Mouse (Mus musculus) kidney, adult 9 months (tissue): Measurements from ENCODE around the gene Zc3h12d.
A peak's percentile ranks its signal among the peaks of the same experiment; 100 is the strongest.

ENCODE experiments used
- DNase-seq: peaks from one replicate; pipeline ENCODE4 v3.0.0; 2022

Zc3h12d gene

GRCm38 (mm10) chr10:7832171-7832676 is at the start of gene Zc3h12d:
Gene Zc3h12d, plus strand, starts transcription at chr10:7832470.
- peak; percentile 84 for DNase-seq

DNA sequence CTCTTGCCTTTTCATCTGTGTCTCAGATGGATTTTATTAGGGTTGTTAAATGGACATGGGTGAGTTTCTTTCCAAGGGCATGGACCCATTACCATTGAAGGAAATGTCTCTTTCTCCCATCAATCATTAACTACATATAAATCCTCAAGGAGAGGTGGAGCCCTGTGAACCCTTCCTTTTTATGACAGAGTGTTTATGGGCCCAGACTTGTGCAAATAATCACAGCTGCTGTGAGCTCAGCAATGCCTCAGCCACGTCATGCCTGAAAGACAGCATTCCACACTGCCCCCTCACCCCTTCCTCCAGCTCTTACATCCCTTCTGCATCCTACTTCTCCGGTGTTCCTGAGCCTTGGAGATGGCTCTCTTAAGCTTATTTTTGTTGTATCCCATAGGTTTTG is 45.0 kb upstream of the Zc3h12d start:
- DNase-seq, result no peak

- DNase-seq, result no peak
Observed at GRCm38 (mm10) chr10:7792254-7792750, 40.0 kb upstream of the Zc3h12d start.

GRCm38 (mm10) chr10:7792751-7793385 is 39.4 kb upstream of the Zc3h12d start, which contains the start of the genes Ginm1 and Ppil4:
Gene Ginm1, minus strand, starts transcription at chr10:7792824.
Gene Ppil4, plus strand, starts transcription at chr10:7792891.
- peak; percentile 90 for DNase-seq

DNA sequence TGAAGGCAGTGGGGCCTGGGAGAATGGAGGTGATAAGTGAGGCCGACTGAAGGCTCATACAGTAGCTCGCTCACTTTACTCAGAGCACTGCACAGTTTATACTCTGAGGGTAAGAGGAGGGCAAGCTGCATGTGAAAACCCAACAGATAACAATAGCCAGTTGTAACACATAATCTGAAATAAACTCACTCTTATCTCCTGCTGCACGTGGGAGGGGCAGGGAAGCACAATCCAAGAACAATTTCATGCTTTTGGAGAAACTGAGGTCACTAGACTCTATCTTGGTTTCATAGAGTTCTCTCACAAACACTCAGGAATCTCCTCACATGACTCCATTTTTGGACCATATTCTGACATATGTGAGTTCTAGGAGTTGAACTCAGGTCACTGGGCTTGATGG is 31.0 kb upstream of the Zc3h12d start:
- no peak for DNase-seq

DNA sequence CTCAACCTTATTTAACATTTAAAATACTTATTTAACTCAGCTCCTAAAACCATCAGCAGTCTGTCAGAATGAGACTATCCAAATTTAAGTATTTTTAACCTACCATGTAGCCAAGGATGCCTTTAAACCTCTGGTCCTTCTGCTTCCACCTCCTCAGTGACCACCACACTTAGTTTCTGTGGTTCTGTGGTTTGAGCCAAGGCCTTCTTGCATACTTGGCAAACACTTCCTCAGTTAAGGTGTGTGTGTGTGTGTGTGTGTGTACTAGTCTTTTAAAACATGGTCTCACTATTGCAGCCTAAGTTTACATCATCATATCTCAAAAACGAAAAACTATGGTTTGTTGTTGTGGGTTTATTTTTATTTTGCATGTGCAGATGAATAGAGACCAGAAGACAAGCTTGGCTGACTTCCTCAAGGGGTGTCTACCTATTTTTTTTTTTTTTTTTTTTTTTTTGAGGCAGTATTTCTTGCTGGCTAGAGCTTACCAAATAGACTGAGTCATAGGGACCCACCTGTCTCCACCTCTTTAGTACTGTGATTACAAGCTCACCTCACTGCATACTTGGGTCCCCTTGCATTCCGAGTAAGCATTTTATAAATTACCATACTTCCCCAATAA is 29.6 kb upstream of the Zc3h12d start:
- no peak for DNase-seq

DNA sequence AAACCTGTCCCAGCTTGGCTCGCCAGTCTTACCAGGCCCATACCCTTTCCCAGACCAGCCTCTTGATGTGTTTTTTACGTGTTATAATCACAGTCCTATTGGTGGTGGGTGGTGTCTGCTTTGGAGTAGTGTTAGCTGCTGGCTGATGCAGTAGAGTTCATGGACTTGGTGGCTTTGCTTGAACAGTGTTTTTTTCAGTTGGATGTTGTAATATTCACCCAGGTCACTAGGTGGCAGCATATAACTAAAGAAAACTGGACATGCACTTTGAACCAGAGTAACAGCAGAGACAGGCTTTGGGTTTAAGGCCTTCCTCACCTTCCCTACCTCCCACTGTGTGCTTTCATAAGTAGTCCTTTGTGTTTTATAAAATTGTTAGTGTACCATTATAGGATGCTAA is 22.3 kb upstream of the Zc3h12d start:
- peak; percentile 80 for DNase-seq

- no peak for DNase-seq
Observed at GRCm38 (mm10) chr10:7816476-7816875, 15.8 kb upstream of the Zc3h12d start.

GRCm38 (mm10) chr10:7818676-7819075 is 13.6 kb upstream of the Zc3h12d start:
- no peak for DNase-seq

DNA sequence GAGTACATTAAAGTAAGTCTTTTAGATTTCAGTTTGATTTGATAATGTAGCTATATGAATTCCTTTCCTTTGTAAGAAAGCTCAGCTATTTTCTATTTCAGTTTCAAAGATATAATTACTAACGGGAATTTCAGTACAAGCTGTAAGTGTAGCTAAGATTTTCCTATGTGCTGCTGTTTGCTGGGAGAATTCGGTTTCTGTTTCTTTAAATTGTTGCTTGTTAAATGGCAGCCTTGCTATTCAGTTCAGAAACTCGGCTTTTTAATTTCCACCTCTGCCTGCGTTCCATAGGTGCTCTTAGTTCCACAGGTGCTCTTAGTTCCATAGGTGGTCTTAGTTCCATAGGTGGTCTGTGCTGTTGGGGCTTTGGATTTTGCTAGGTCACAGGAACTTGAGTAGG is 13.1 kb upstream of the Zc3h12d start:
- no peak for DNase-seq

DNA sequence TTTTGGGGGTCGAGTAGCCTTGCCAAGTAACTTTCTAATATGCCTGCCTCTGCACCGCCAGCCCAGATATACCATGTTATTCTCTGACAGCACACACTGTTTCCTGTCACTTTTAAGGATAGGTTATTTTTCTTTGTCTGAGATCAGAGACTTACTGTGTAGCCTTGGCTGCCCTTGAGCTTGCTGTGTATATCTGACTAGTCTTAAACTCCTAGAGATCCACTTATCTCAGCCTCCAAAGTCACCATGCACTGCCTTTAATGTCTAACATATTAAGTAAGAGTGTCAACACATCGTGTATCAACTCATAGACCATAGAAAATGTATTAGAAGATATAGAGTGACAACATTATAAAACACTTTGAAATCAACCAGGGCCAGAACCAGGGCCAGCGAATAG is 12.7 kb upstream of the Zc3h12d start:
- no peak for DNase-seq

GRCm38 (mm10) chr10:7820171-7820570 is 12.1 kb upstream of the Zc3h12d start:
- DNase-seq, result no peak

GRCm38 (mm10) chr10:7821981-7822380 is 10.3 kb upstream of the Zc3h12d start:
- no peak for DNase-seq

DNA sequence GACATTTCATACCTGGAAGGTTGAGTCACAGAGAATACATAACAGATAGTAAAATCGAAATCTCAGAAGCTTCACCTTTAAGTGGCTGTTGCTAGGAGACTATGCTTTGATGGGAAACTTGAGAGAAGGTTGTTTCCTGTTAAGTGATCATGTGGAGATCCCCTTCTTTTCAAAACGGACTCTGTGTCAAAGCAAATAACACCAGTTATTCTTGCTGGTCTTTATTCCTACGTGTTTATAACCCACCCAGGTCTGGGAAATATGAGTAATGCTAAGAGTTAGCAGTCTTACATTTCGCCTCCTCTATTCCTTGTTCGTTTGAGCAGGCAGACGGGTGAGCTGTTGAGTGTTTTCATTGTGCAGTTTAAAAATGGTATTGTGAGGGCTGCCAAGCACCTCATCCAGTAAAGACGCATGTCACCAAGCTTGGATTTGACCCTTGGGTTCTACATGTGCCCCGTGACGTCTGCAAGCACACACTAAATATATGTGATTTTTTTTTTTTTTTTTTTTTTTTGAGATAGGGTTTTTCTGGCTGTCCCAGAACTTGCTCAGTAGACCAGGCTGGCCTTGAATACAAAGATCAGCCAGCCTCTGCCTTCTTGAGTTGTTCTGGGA is 7.5 kb upstream of the Zc3h12d start:
- no peak for DNase-seq

GRCm38 (mm10) chr10:7825281-7825665 is 7.0 kb upstream of the Zc3h12d start:
- no peak for DNase-seq

DNA sequence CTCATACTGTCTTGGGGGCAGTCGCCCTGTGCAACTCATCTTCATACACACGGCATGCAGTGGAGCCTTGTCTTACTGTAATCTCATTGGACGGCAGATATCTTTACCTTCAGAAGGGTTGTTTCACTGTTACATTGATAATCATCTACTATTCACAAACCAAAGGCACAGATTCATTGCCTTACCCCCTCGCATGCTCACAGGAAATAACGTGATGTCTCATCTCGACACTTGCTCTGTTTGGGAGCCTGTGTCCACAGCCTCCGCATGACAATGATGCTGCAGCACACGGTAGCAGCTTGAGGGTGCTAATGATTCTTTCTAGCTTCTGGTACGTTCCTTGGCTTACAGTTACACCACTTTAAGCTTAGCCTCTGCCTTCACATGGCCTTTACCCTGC is 6.2 kb upstream of the Zc3h12d start:
- no peak for DNase-seq

GRCm38 (mm10) chr10:7833377-7834165 is 1.3 kb downstream of the Zc3h12d start:
- no peak for DNase-seq

DNA sequence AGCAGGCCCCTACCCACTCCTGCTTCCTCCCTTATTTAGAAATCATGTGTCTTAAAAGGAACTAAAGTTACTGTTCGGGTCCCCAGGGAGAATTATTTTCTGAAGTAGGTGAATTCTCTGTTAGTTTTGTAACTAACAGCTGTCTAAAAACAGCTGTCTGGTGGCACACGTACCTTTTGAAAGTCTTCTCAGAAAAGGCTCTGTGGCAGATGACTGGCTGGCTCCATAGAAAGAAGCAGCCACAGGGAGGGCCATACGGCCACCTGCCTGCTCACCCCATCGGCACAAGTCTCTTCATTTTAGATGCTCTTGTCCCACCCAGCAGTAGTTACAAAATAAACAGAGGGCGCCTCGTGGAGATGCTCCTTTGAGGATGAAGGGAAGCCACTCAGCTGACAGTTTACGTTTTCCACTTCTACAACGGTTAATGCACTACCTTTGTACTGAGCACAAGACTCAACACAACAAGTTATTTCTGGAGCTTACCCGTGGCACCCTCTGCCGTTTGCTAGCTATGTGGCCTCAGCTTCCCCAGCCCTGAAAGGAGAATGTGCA is 2.5 kb downstream of the Zc3h12d start:
- DNase-seq, result no peak

- no peak for DNase-seq
Observed at GRCm38 (mm10) chr10:7836902-7837301, 4.6 kb downstream of the Zc3h12d start.

DNA sequence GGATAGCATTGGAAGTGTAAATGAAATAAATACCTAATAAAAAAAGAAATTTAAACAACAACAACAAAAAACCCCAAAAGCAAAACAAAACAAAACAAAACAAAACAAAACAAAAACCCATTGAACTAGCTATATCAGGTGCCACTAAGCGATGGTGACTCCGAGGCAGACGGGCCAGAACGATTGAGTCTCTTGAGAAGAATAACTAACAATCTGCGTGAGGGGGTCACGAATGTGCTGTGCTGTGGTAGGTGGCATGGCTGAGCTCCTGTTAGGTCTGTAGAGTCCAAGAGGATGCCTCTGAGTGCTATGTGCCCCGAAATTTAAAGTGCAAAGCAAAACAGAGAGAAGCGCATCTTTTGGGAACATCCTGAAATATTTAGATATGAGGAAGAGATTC is 5.2 kb downstream of the Zc3h12d start:
- no peak for DNase-seq

- DNase-seq, result peak; percentile 34
Observed at GRCm38 (mm10) chr10:7838036-7838435, 5.8 kb downstream of the Zc3h12d start.

DNA sequence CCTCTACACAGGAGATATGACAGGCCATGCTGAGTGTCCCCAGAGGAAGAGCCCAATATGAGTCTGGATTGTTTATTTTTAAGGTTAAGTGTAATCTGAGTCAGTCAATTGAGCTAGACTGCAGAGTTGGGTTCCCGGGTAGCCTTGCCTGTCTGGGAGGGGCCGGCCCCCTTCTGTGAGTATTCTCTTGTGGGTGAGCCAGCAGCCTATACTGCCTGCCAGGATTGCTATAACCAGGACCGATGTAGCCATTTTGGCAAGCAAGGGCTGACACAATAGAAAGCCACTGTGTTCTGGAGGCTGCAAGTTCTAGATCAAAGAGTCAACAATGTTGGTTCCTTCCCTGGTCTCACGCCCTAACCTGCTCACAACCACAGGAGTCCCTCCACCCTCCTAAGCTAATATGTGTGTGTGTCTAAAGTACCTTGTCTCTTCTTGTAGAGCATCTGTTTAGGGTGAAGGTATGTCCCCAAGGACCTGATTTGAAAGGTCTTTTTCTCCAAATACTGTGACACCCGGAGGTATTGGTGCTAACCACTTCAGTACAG is 6.7 kb downstream of the Zc3h12d start:
- DNase-seq, result no peak
